Mouse (Mus musculus) heart, embryonic 11.5 days (tissue): ENCODE data around the gene Lrrfip2. TPM values are rescaled to one million over a fixed set of nuclear protein-coding genes. Genes with fewer than 3 reads are reported as not detected.

Source experiments
- ATAC-seq: fragments of 200-750 bp; cut with Nextera tagmentation; replicated peaks from 2 replicates; pipeline ENCODE4 v1.8.0; 2017; ENCODE audit warnings: moderate library complexity; ENCODE audit not compliant: insufficient number of reproducible peaks, low FRiP score, low TSS enrichment
- H3K27ac ChIP-seq: fragments of 300-500 bp; sonication (generic); 2 replicates; pipeline ENCODE4 v1.5.1; 2014; ENCODE audit warnings: mild to moderate bottlenecking, low read depth, low read length
- H3K27me3 ChIP-seq: fragments of 300-500 bp; sonication (generic); 2 replicates; pipeline ENCODE4 v1.6.1; 2014; ENCODE audit warnings: mild to moderate bottlenecking, low read length, mixed read lengths; ENCODE audit not compliant: control insufficient read depth, insufficient read depth
- H3K36me3 ChIP-seq: fragments of 300-500 bp; sonication (generic); 2 replicates; pipeline ENCODE4 v1.6.1; 2014; ENCODE audit warnings: mild to moderate bottlenecking, low read length, moderate library complexity, mixed read lengths; ENCODE audit not compliant: control insufficient read depth, insufficient read depth
- H3K4me1 ChIP-seq: fragments of 300-500 bp; sonication (generic); 2 replicates; pipeline ENCODE4 v1.6.1; 2014; ENCODE audit warnings: low read length; ENCODE audit not compliant: control insufficient read depth, insufficient read depth
- H3K4me2 ChIP-seq: fragments of 300-500 bp; sonication (generic); 2 replicates; pipeline ENCODE4 v1.6.1; 2014; ENCODE audit warnings: mild to moderate bottlenecking, moderate library complexity
- H3K4me3 ChIP-seq: fragments of 300-500 bp; sonication (generic); 2 replicates; pipeline ENCODE4 v1.5.1; 2014; ENCODE audit warnings: low read depth, low read length
- H3K9ac ChIP-seq: fragments of 300-500 bp; sonication (generic); 2 replicates; pipeline ENCODE4 v1.6.1; 2014; ENCODE audit warnings: mild to moderate bottlenecking, low read depth, low read length, moderate library complexity
- H3K9me3 ChIP-seq: fragments of 300-500 bp; sonication (generic); replicated peaks from 2 replicates; pipeline ENCODE4 v1.6.1; 2016; ENCODE audit warnings: low read length; ENCODE audit not compliant: control insufficient read depth
- WGBS: fragments of 180-500 bp; shearing (Covaris S2); extraction: QIAGEN DNeasy Blood & Tissue Kit; methylation state at CpG from one replicate; pipeline ENCODE4 v1.1.7; 2014; ENCODE audit not compliant: insufficient replicate concordance; 5-methylcytosine and 5-hydroxymethylcytosine counted together
- polyA plus RNA-seq: library from polyadenylated mRNA; unstranded; fragments of >200 nt; fragmentation: Nextera tagmentation; extraction: Ambion mirVana; gene quantifications from 2 replicates; pipeline ENCODE4 v1.2.1, GENCODE M21; 2014

Lrrfip2 gene
- polyA plus RNA-seq, 1 experiment from 2014 or later: 51.9 TPM

DNA sequence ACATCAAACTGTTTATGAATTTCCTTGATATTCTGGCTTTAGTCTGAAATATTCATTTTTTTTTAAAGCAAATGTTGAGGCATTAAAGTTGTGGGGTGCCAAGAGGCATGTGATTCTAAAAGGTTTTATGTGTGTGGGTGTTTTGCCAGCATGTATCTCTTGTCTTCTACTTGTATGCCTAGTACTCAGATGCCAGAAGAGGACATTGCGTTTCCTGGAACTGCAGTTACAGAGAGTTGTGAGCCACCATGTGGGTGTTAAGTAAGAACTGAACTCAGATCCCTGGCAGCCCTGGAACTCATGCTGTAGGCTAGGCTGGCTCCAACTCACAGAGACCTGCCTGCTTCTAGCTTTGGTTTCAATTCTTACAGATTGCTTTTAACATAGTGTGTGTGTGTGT lies 42.2 kb downstream of the Lrrfip2 start:
- Histone ChIP-seq H3K4me2 (no peak overlapping the region), H3K4me3 (no peak overlapping the region), H3K36me3 (peaks cover 10% of the 10 kb centered on the region), H3K9ac (no peak overlapping the region), H3K27ac (no peak overlapping the region), H3K27me3 (no peaks in the 10 kb centered on the region), H3K4me1 (peaks cover 13% of the 10 kb centered on the region), H3K9me3 (no peaks in the 10 kb centered on the region)
- ATAC-seq: no peak
- 70% methylated on average over 1 of the region's 1 CpGs for WGBS

DNA sequence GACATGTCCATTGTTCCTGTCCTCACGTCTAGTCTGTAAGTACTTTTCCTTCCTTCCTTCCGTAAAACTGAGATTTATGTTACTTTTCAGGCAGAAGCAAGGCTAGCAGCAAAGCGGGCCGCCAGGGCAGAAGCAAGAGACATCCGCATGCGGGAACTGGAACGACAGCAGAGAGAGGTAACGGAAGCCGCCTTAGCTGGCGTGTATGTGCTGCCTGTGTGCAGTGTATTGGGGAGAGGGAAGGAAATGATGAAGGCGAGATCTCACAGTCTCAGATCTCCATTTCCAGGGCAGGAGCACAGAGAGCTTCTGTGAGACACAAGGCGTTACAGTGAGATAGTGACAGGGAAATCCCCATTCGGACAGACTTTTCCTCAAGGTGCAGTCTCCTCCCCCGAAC lies 43.8 kb downstream of the Lrrfip2 start:
- Histone ChIP-seq H3K27me3 (no peaks in the 10 kb centered on the region), H3K9ac (no peak overlapping the region), H3K27ac (no peak overlapping the region), H3K9me3 (no peaks in the 10 kb centered on the region), H3K4me3 (no peak overlapping the region), H3K4me1 (peaks cover 4% of the 10 kb centered on the region), H3K36me3 (peaks cover 10% of the 10 kb centered on the region), H3K4me2 (no peak overlapping the region)
- WGBS: 80% methylated on average over 14 of the region's 14 CpGs
- ATAC-seq: no peak

DNA sequence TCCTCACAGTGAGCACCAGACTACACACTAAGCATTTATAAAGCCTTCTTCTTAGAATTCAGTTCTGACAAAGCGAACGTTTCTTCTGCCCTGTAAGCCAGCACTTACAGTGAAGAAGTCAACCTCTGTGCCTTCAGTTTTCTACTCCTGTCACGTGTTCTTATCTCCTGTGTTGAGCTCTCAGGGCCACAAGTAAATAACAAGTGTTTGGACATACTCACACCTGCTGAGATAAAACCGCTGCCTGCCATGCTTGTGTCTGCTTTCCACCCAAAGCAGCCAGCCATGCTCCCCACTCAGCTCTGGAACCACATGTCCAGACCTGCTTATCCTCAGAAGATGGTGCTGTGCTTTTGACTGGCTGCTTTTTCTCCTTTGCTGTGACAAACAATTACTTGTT lies 49.2 kb downstream of the Lrrfip2 start:
- Histone ChIP-seq H3K4me3 (no peak overlapping the region), H3K4me1 (peaks cover 7% of the 10 kb centered on the region), H3K27me3 (no peaks in the 10 kb centered on the region), H3K27ac (no peak overlapping the region), H3K9ac (no peak overlapping the region), H3K36me3 (peaks cover 7% of the 10 kb centered on the region), H3K4me2 (no peak overlapping the region), H3K9me3 (no peaks in the 10 kb centered on the region)
- 33% methylated on average over 4 of the region's 4 CpGs for WGBS
- no peak for ATAC-seq

DNA sequence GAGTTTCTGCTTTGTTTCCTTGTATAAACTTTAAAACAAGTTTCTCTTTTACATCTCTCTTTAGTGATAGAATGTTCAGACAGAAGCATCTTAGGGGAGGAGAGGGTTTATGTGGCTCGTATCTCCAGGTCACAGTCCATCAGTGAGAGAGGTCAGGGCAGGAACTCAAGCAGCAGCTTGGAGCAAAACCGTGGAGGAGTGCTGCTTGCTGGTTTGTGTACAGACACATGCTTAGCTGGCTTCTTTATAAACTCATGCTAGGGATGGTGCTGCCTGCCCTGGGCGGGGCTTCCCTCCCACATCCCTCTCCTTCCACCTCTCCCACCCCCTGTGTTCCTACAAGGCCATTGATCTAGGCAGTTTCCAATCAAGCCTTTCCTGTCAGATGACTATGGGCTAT lies 53.0 kb downstream of the Lrrfip2 start:
- no peak for ATAC-seq
- no peak overlapping the region for H3K27ac ChIP-seq
- peaks cover 7% of the 10 kb centered on the region for H3K4me1 ChIP-seq
- H3K4me2 ChIP-seq: no peak overlapping the region
- H3K4me3 ChIP-seq: no peak overlapping the region
- H3K9me3 ChIP-seq: no peaks in the 10 kb centered on the region
- no peak overlapping the region for H3K9ac ChIP-seq
- WGBS: 43% methylated on average over 3 of the region's 3 CpGs
- no peaks in the 10 kb centered on the region for H3K36me3 ChIP-seq
- H3K27me3 ChIP-seq: no peaks in the 10 kb centered on the region

DNA sequence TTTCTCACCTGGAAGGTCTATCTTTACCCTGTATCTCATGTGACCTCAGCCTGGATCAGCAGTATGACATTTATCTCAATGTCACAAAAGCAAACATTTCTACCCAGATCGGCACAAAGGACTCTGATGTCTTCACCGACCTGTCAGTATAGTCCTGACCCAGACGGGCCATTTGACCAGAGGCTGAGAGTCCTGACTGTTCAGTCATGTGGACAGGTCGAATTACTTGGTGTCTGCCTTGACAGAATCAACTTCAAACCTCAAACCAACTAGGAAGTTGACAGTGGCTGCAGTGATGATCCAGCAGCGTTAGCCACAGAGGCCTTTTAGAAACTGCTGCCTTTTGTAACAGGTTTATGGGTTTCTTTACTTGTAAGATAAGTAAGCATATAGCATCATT lies 56.7 kb downstream of the Lrrfip2 start:
- H3K9ac ChIP-seq: no peak overlapping the region
- WGBS: 57% methylated on average over 5 of the region's 5 CpGs
- H3K27ac ChIP-seq: no peak overlapping the region
- H3K36me3 ChIP-seq: no peaks in the 10 kb centered on the region
- ATAC-seq: no peak
- no peak overlapping the region for H3K4me2 ChIP-seq
- no peaks in the 10 kb centered on the region for H3K27me3 ChIP-seq
- no peaks in the 10 kb centered on the region for H3K9me3 ChIP-seq
- H3K4me3 ChIP-seq: no peak overlapping the region
- H3K4me1 ChIP-seq: no peaks in the 10 kb centered on the region

DNA sequence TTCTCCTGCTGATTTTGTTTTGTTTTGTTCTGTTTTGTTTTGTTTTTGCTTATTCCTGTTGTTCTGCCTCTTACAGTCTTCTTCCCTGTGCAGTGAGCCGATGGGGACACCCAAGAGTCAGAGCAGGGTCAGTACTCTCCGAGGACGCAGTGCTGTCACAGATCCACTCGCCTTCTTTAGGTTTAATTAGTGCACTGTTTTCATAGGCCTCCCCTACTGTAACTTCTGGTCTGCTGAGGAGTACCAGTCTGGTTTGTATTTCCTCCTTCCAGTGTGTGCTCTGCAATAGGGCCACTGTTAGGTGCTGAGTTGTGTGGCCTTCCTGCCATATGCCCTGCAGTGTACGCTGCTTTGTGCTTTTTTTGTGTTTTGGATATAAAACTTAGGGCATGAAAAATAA lies 61.6 kb downstream of the Lrrfip2 start:
- WGBS: 75% methylated on average over 5 of the region's 5 CpGs
- no peak for ATAC-seq

DNA sequence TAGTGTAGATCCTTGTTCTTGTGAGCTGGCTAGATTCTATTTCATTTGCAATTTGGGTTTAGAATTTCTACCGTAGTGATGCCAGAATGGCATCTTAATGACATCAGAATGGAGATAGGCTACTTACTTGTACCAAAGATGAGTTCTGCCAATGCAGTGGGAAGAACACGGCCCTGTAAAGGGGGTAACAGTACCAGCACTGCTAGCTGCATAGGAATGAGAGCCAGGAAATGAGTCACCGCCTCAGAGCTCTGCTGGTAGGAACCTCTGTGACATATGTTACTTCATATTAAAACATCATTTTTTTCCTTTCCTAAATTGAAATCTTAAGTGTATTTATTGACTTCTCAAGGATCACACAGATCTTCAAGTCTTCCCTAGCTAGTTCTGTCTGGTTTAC lies 64.8 kb downstream of the Lrrfip2 start:
- Histone ChIP-seq H3K9ac (no peak overlapping the region), H3K4me3 (no peak overlapping the region), H3K27me3 (no peaks in the 10 kb centered on the region), H3K4me1 (peaks cover 4% of the 10 kb centered on the region; the same call in 1 of the 2 replicates), H3K27ac (no peak overlapping the region), H3K36me3 (no peaks in the 10 kb centered on the region), H3K9me3 (no peaks in the 10 kb centered on the region), H3K4me2 (no peak overlapping the region)
- 72% methylated on average over 3 of the region's 3 CpGs for WGBS
- no peak for ATAC-seq

More for the DNA sequence above, 61.6 kb downstream of the Lrrfip2 start:
- Histone ChIP-seq H3K4me2 (no peak overlapping the region), H3K9me3 (no peaks in the 10 kb centered on the region), H3K36me3 (no peaks in the 10 kb centered on the region), H3K27me3 (no peaks in the 10 kb centered on the region), H3K4me1 (peaks cover 4% of the 10 kb centered on the region; the same call in 1 of the 2 replicates), H3K4me3 (no peak overlapping the region), H3K27ac (no peak overlapping the region), H3K9ac (no peak overlapping the region)

DNA sequence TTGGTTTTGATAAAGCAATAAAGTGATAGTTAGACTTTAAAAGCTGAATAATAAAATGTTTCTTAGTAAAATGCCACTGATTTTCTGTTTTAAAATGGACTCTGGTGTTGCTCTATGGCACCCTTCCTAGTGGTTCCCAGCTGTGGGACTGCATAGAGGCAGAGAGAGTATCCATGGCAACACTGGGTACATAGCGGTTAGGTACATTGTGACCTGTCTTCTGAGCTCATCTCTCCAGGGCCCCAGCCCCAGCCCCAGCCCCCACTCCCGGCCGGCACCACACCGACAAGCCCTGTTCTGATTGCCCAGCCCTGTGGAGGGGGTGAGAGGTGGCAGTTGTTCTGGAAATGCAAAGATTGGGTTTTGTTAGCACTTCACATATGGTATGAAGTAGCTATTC lies 67.5 kb downstream of the Lrrfip2 start:
- Histone ChIP-seq H3K27ac (no peak overlapping the region), H3K4me2 (no peak overlapping the region), H3K36me3 (peaks cover 5% of the 10 kb centered on the region), H3K27me3 (no peaks in the 10 kb centered on the region), H3K4me1 (peaks cover 4% of the 10 kb centered on the region; the same call in 1 of the 2 replicates), H3K4me3 (no peak overlapping the region), H3K9ac (no peak overlapping the region), H3K9me3 (no peaks in the 10 kb centered on the region)
- no peak for ATAC-seq
- WGBS: 69% methylated on average over 4 of the region's 4 CpGs

DNA sequence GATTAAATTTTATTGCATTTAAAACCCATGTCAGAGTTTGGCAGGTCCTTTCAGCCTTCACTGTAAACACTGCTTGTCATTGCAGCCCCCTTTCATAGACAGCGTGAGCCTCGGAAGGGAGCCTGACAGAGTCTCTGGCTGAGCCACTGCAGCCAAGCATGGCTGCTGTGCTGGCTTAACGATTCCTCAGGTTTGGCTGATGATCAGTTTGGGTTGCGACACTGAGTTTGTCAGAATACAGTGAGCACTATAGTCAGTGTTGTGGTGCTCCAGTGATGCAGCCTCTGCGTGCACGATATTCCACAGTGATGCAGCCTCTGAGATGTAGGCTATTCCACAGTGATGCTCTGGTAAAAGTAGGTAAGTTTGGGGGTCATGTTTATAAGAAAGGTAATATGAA lies 69.5 kb downstream of the Lrrfip2 start:
- WGBS: 89% methylated on average over 6 of the region's 6 CpGs
- no peaks in the 10 kb centered on the region for H3K9me3 ChIP-seq
- no peak overlapping the region for H3K4me3 ChIP-seq
- H3K27ac ChIP-seq: no peak overlapping the region
- peaks cover 4% of the 10 kb centered on the region; the same call in 1 of the 2 replicates for H3K4me1 ChIP-seq
- H3K27me3 ChIP-seq: no peaks in the 10 kb centered on the region
- H3K4me2 ChIP-seq: no peak overlapping the region
- H3K36me3 ChIP-seq: peaks cover 10% of the 10 kb centered on the region
- no peak for ATAC-seq
- no peak overlapping the region for H3K9ac ChIP-seq
